Mouse (Mus musculus) layer of hippocampus, adult 8-10 months (tissue): Measurements from ENCODE around the gene Becn1. TPM values are rescaled to one million over a fixed set of nuclear protein-coding genes. Genes with fewer than 3 reads are reported as not detected.

Experiments
- DNase-seq, 2 experiments: peaks; one replicate each; pipeline ENCODE4 v3.0.0; 2022; ENCODE audit warnings: low spot score in 2 of 2
- total RNA-seq, 4 experiments: library from RNA; stranded (reverse); gene quantifications; 2 replicates each; pipeline ENCODE4 v1.2.4; 2022

Gene Becn1
- total RNA-seq, 4 experiments from 2014 or later, result 167 to 224 (median 191) TPM

- DNase-seq, result no peak
These were observed 32.4 kb downstream of the Becn1 start for GRCm38 (mm10) chr11:101269577-101270116.

GRCm38 (mm10) chr11:101265906-101266305 is 36.2 kb downstream of the Becn1 start:
- no peak for DNase-seq

GRCm38 (mm10) chr11:101264954-101265471 is 37.1 kb downstream of the Becn1 start:
- no peak for DNase-seq

- no peak for DNase-seq
These were observed 38.2 kb downstream of the Becn1 start for GRCm38 (mm10) chr11:101263989-101264280.

- DNase-seq, result no peak
These were observed 38.7 kb downstream of the Becn1 start for GRCm38 (mm10) chr11:101263138-101263988.

GRCm38 (mm10) chr11:101262272-101262967 is 39.7 kb downstream of the Becn1 start:
- no peak for DNase-seq

- no peak for DNase-seq
These were observed 41.2 kb downstream of the Becn1 start for GRCm38 (mm10) chr11:101260826-101261380.

- DNase-seq, result no peak
These were observed 41.9 kb downstream of the Becn1 start, which contains the start of gene Wnk4 for GRCm38 (mm10) chr11:101259948-101260825. Gene Wnk4 (plus strand): TSS chr11:101260567.

GRCm38 (mm10) chr11:101259261-101259712 is 42.8 kb downstream of the Becn1 start:
- DNase-seq, result peak; percentile 75 to 78

- no peak for DNase-seq
These were observed 46.0 kb downstream of the Becn1 start for GRCm38 (mm10) chr11:101255826-101256775.

- peak; percentile 72 to 81 for DNase-seq
These were observed 48.3 kb downstream of the Becn1 start, which contains the start of gene Vps25 for GRCm38 (mm10) chr11:101253613-101254389. Gene Vps25 (plus strand): TSS chr11:101253707.

- no peak for DNase-seq
These were observed 49.1 kb downstream of the Becn1 start for GRCm38 (mm10) chr11:101252941-101253340.

GRCm38 (mm10) chr11:101251031-101251430 is 51.1 kb downstream of the Becn1 start:
- no peak for DNase-seq

GRCm38 (mm10) chr11:101248258-101248994 is 53.7 kb downstream of the Becn1 start:
- peak in 1 of 2 experiments; percentile 73 for DNase-seq

- DNase-seq, result no peak
These were observed 54.5 kb downstream of the Becn1 start for GRCm38 (mm10) chr11:101247521-101248030.

GRCm38 (mm10) chr11:101246702-101247012 is 55.4 kb downstream of the Becn1 start:
- no peak for DNase-seq

- DNase-seq, result no peak
These were observed 56.0 kb downstream of the Becn1 start, which contains the start of gene Ramp2 for GRCm38 (mm10) chr11:101245855-101246701. Gene Ramp2 (plus strand): TSS chr11:101246028.
